Mouse (Mus musculus) heart, adult 2 months (tissue): ENCODE data around the gene Sash1.

Source experiments
- CTCF ChIP-seq: fragments of 200-600 bp; IDR thresholded peaks from 2 replicates; pipeline ENCODE4 v1.8.1; 2022; ENCODE audit warnings: antibody characterized with exemption, mild to moderate bottlenecking, moderate library complexity
- EP300 ChIP-seq: fragments of 200-500 bp; IDR thresholded peaks from 2 replicates; pipeline ENCODE4 v1.6.1; 2011; ENCODE audit warnings: low read depth, low read length, control low read depth; ENCODE audit not compliant: insufficient read depth
- POLR2A ChIP-seq: fragments of 200-500 bp; IDR thresholded peaks from 2 replicates; pipeline ENCODE4 v1.6.1; 2011; ENCODE audit warnings: mild to moderate bottlenecking, low read depth, low read length, control low read depth; ENCODE audit not compliant: insufficient read depth

DNA sequence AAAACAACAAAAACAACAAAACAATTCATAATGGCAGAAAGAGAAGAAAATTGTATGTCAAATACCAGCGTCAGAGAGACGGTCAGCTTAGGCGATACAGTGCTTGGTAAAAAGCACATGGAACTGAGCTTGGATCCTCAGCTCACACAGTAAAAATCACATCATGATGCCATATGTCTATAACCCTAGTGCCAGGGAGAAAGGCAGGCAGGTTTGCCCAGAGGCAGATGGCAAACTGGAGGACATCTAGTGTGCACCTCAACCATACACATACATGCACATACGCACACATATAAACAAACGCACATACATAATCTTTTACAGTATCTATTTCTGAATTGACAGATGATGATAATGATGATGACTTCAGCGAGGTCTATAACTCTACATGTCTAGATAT lies 96.8 kb downstream of the Sash1 start:
- TF ChIP-seq POLR2A: no peak
- no peak for TF ChIP-seq CTCF
- TF ChIP-seq EP300: no peak
